Mouse (Mus musculus) lung, postnatal 25 days (tissue): Measurements from ENCODE around the gene Prl2c2.
"Not testable (repeated sequence)": the region's sequence is repeated elsewhere in the genome, so short reads cannot be mapped to it uniquely, and the experiment has no call there.

Experiments used
- DNase-seq: peaks from one replicate; pipeline ENCODE4 v3.0.0; 2022; ENCODE audit warnings: low spot score

The Prl2c2 gene

GRCm38 (mm10) chr13:13005283-13005682, at the start of gene Prl2c2:
Prl2c2 (minus strand) TSS chr13:13005383.
- not testable (repeated sequence) for DNase-seq

- not testable (repeated sequence) for DNase-seq
Measured at GRCm38 (mm10) chr13:13025872-13026271, 20.7 kb upstream of the Prl2c2 start.

DNA sequence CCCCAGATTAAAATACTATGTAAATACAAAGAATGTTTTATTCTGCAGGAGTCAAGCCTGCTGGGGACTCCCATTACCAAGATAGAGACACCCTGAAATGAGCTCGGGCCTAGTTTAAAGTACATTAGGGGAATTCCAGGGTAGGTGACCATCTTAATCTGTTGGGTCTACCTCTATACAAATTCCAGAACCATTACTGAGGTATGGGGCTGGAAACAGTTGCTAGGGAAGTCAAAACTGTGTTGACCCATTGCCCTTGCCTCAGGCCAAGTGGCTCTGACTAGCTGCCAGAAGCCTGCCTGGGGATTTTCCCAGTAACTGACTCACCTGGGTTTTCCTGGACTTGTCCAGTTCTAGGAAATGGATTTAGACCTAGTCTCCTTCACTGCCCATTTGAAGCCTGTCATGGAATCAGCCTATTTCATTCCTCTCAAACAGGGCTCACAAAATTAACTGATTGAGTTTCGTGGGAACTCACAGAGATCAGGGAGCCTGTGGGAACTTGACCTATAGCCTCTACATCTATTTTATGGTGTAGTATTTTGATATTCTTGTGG, 8.9 kb upstream of the Prl2c2 start:
- not testable (repeated sequence) for DNase-seq
